Mouse (Mus musculus): Measurements from ENCODE around the gene Gpbp1l1. TPM values are rescaled to one million over a fixed set of nuclear protein-coding genes. Genes with fewer than 3 reads are reported as not detected.

The Gpbp1l1 gene
- total and polyA plus RNA-seq, 2 experiments from 2014 or later = 14.7 to 39.6 TPM

DNA sequence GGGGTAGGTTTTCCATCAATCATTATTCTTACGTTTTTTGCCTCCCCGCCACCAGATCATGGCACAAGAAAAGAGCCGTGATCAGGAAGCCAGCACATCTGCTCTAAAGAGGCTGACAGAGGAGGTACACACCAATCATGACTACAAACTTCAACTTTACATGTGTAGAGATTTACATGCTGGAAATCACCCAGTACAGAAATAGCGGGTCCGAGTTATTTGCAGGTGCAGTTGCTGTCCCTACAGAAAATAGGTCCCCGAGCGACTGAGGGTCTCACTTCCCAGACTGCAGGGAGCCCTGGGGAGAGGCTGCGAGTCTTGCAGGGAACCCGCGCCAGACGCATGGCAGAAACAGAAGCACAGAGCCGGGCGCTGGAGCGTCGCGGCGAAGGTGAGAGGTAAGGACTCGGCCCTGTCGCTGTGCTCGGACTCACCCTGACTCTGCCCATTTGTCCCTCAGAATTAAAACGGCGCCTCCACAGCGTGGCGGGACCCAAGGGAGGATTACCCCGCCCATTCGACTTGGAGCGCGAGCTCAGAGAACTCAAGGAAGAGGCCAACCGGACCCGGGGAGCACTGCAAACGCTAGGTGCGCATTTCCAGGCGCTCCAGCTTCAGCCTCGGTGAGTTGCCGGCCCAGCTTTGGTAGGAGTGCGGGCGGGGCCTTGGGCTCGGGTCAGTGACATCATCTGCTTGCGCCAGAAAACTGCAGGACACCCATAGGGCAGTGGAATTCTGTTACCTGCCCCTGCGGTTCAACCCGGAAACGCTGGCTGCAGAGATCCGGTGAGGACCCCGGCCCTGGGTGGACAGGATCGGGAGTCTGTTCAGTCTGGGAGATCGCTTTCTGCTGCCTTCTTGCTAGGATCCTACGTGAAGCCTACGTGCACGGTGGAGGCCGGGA lies 39.8 kb downstream of the Gpbp1l1 start:
- 1% methylated on average over 50 of the region's 50 CpGs for WGBS

DNA sequence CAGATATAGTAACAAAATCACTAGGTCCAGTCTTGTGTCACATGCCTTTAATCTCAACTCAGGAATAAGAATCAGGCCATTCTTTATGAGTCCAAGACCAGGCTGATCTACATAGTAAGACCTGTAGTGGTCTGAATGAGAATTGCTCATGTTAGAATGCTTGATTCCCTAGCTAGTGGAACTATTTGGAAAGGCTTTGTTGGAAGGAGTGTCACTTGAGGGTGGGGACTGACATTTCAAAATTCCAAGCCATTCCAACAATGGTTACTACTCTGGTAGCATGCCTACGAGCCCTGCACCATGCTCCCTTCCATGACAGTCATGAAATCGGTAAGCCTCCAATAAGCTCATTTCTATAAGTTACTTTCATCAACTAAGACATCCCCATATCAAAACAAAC lies 55.2 kb downstream of the Gpbp1l1 start:
- Histone ChIP-seq H3K4me2 (ENCODE audit: low read depth) (no peak overlapping the region), H3K9ac (no peak overlapping the region), H3K27me3 (ENCODE audit: insufficient read depth, low read length) (no peaks in the 10 kb centered on the region), H3K9me3 (ENCODE audit: low read length) (no peaks in the 10 kb centered on the region), H3K36me3 (ENCODE audit: insufficient read depth) (peaks cover 39% of the 10 kb centered on the region), H3K27ac (ENCODE audit: low read depth, low read length) (no peak overlapping the region), H3K4me3 (ENCODE audit: low read depth, low read length) (no peak overlapping the region), H3K4me1 (ENCODE audit: insufficient read depth) (no peaks in the 10 kb centered on the region)
- ATAC-seq (no peak), DNase-seq (no peak)
- no peak for TF ChIP-seq CTCF (IDR thresholded peaks at IDR 0.05; ENCODE audit: low read depth)
- WGBS = 90% methylated on average over 2 of the region's 2 CpGs

More for the DNA sequence above, 39.8 kb downstream of the Gpbp1l1 start:
- Histone ChIP-seq H3K4me2 (ENCODE audit: low read depth) (peak overlapping the region; percentile 86), H3K9ac (peak overlapping the region; percentile 71), H3K36me3 (ENCODE audit: insufficient read depth) (peaks cover 31% of the 10 kb centered on the region), H3K4me1 (ENCODE audit: insufficient read depth) (peaks cover 8% of the 10 kb centered on the region; the same call in 1 of the 2 replicates), H3K9me3 (ENCODE audit: low read length) (no peaks in the 10 kb centered on the region), H3K27me3 (ENCODE audit: insufficient read depth, low read length) (no peaks in the 10 kb centered on the region), H3K27ac (ENCODE audit: low read depth, low read length) (peak overlapping the region; percentile 46; the same call in 1 of the 2 replicates), H3K4me3 (ENCODE audit: low read depth, low read length) (peak overlapping the region; percentile 49)
- TF ChIP-seq CTCF (IDR thresholded peaks at IDR 0.05; ENCODE audit: low read depth) = peak; percentile 34; the same call in 1 of the 2 replicates
- peak; percentile 96 for ATAC-seq
- peak; percentile 87 for DNase-seq

DNA sequence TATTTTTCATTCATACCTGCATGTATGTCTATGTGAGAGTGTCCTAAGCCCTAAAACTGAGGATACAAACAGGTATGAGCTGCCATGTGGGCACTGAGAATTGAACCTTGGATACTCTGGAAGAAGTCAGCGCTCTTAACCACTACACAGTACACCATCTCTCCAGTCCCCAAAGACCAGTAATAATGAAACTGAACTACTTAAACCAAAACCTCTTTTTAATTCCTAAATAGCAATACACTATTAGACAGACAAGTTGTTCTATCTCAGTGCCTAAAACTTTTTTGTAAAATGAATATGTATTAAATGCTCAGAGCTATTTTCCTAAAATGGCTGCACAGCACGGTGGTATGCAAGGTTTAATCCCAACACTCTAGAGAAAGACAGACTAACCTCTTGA lies 57.8 kb downstream of the Gpbp1l1 start:
- Histone ChIP-seq H3K27me3 (ENCODE audit: insufficient read depth, low read length) (no peaks in the 10 kb centered on the region), H3K9ac (no peak overlapping the region), H3K27ac (ENCODE audit: low read depth, low read length) (no peak overlapping the region), H3K4me1 (ENCODE audit: insufficient read depth) (no peaks in the 10 kb centered on the region), H3K9me3 (ENCODE audit: low read length) (no peaks in the 10 kb centered on the region), H3K4me2 (ENCODE audit: low read depth) (no peak overlapping the region), H3K36me3 (ENCODE audit: insufficient read depth) (peaks cover 34% of the 10 kb centered on the region), H3K4me3 (ENCODE audit: low read depth, low read length) (no peak overlapping the region)
- 94% methylated on average over 2 of the region's 2 CpGs for WGBS
- ATAC-seq (no peak), DNase-seq (no peak)
- no peak for TF ChIP-seq CTCF (IDR thresholded peaks at IDR 0.05; ENCODE audit: low read depth)

DNA sequence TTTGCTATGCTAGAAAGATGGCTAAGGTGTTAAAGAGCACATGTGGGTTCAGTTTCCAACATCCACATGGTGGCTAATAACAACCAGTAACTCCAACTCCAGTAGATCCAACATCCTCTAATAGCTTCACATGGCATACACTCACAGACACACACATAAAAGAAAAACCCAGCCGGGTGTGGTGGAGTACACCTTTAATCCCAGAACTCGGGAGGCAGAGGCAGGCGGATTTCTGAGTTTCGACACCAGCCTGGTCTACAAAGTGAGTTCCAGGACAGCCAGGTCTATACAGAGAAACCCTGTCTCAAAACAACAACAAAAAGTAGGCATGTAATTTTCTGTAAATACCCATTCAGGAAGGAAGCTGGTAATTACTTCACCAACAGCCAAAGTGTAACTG lies 67.4 kb downstream of the Gpbp1l1 start:
- Histone ChIP-seq H3K27me3 (ENCODE audit: insufficient read depth, low read length) (no peaks in the 10 kb centered on the region), H3K9ac (no peak overlapping the region), H3K9me3 (ENCODE audit: low read length) (no peaks in the 10 kb centered on the region), H3K4me3 (ENCODE audit: low read depth, low read length) (no peak overlapping the region), H3K27ac (ENCODE audit: low read depth, low read length) (no peak overlapping the region), H3K4me1 (ENCODE audit: insufficient read depth) (peaks cover 12% of the 10 kb centered on the region), H3K36me3 (ENCODE audit: insufficient read depth) (peaks cover 10% of the 10 kb centered on the region), H3K4me2 (ENCODE audit: low read depth) (no peak overlapping the region)
- 98% methylated on average over 4 of the region's 4 CpGs for WGBS
- no peak for TF ChIP-seq CTCF (IDR thresholded peaks at IDR 0.05; ENCODE audit: low read depth)
- DNase-seq (no peak), ATAC-seq (no peak)

DNA sequence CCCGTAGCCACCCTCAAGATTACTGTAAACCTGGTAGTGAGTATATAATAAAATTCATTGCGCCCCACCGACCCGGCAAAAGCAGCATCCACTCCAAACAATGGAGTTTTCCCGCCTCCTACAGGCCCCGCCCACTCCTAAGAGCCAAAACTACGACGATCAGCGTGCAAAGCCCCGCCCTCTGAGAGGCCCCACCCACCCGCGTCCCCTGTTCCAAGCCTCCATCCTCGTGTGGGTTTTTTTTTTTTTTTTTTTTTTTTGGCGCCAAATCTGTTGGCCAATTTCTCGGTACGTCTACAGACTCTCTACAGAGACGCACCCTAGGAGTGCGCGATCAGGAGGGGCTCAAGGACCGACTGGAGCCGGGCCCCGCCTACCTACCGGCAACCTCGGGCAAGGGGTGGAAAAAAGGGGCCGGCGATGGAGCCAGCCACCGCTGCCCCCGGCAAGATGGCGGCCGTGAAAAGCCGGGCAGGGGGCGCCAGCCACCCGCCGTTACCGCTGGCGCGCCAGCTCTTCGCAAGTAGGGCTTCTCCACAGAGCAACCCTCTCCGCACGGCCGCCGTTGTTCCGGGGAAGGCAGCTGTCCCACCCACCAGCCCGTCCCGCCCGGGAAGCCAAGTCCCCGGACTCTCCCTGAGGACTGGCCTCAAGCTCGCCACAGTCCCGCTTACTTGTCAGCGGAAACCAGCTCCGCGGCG lies 69.3 kb downstream of the Gpbp1l1 start:
- H3K4me1 ChIP-seq (ENCODE audit: insufficient read depth) = peaks cover 12% of the 10 kb centered on the region
- TF ChIP-seq CTCF (IDR thresholded peaks at IDR 0.05; ENCODE audit: low read depth) = peak; percentile 52
- H3K4me3 ChIP-seq (ENCODE audit: low read depth, low read length) = peak overlapping the region; percentile 99
- no peaks in the 10 kb centered on the region for H3K27me3 ChIP-seq (ENCODE audit: insufficient read depth, low read length)
- peak overlapping the region; percentile 88 for H3K9ac ChIP-seq
- peak; percentile 92 for DNase-seq
- H3K4me2 ChIP-seq (ENCODE audit: low read depth) = peak overlapping the region; percentile 68
- H3K9me3 ChIP-seq (ENCODE audit: low read length) = no peaks in the 10 kb centered on the region
- WGBS = 1% methylated on average over 51 of the region's 53 CpGs
- no peaks in the 10 kb centered on the region for H3K36me3 ChIP-seq (ENCODE audit: insufficient read depth)
- ATAC-seq = peak; percentile 73
- peak overlapping the region; percentile 96 for H3K27ac ChIP-seq (ENCODE audit: low read depth, low read length)

DNA sequence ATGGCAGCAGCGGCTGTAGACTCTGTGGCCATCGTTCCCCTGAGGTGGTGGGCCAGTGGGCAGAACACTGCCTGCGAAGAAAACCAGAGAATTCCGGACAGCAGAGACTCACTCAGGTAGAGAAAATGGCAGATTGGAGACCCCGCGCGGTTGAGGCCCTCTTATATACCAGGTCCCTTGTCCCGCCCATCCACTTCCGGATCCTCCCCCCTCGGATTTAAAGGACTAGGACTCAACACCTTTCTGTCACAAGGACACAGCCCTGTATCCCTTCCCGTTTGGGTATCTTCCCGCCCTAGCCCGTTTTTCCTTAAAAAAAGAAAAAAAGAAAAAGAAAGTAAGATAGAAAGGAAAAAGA lies 69.9 kb downstream of the Gpbp1l1 start:
- peak; percentile 95 for ATAC-seq
- under 1% methylated on average over 13 of the region's 13 CpGs for WGBS

More for the DNA sequence above, 69.9 kb downstream of the Gpbp1l1 start:
- H3K27ac ChIP-seq (ENCODE audit: low read depth, low read length) = peak overlapping the region; percentile 96
- H3K27me3 ChIP-seq (ENCODE audit: insufficient read depth, low read length) = no peaks in the 10 kb centered on the region
- H3K4me2 ChIP-seq (ENCODE audit: low read depth) = peak overlapping the region; percentile 68
- peak overlapping the region; percentile 99 for H3K4me3 ChIP-seq (ENCODE audit: low read depth, low read length)
- no peaks in the 10 kb centered on the region for H3K36me3 ChIP-seq (ENCODE audit: insufficient read depth)
- H3K4me1 ChIP-seq (ENCODE audit: insufficient read depth) = peaks cover 12% of the 10 kb centered on the region
- peak overlapping the region; percentile 88 for H3K9ac ChIP-seq
- peak; percentile 95 for DNase-seq
- no peaks in the 10 kb centered on the region for H3K9me3 ChIP-seq (ENCODE audit: low read length)
- TF ChIP-seq CTCF (IDR thresholded peaks at IDR 0.05; ENCODE audit: low read depth) = no peak

All from forebrain, postnatal 0 days (tissue).